Mouse (Mus musculus) urinary bladder, adult 18-20 months (tissue): ENCODE data around the gene Hfe.
"Not testable (repeated sequence)": the region's sequence is repeated elsewhere in the genome, so short reads cannot be mapped to it uniquely, and the experiment has no call there.

Experiments
- DNase-seq, 2 experiments: peaks; one replicate each; pipeline ENCODE4 v3.0.0; 2022; ENCODE audit warnings: low spot score in 2 of 2, mixed read lengths in 2 of 2

The Hfe gene

DNA sequence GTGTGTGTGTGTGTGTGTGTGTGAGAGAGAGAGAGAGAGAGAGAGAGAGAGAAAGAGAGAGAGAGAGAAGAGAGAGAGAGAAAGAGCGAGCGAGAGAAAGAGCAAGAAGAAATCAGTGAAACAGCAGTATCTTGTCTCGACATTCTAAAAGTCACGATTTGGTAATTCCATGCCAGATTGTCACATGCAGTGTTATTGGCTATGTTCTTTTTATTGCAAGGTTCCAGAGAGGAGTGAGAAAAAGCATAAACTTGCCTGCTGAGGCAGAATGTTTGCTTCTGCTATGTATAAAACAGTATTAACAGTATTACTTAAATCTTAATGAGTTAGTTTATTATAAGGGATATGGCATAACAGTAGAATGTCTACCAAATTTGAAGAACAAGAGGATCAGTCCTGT lies 24.7 kb downstream of the Hfe start:
- DNase-seq: no peak

DNA sequence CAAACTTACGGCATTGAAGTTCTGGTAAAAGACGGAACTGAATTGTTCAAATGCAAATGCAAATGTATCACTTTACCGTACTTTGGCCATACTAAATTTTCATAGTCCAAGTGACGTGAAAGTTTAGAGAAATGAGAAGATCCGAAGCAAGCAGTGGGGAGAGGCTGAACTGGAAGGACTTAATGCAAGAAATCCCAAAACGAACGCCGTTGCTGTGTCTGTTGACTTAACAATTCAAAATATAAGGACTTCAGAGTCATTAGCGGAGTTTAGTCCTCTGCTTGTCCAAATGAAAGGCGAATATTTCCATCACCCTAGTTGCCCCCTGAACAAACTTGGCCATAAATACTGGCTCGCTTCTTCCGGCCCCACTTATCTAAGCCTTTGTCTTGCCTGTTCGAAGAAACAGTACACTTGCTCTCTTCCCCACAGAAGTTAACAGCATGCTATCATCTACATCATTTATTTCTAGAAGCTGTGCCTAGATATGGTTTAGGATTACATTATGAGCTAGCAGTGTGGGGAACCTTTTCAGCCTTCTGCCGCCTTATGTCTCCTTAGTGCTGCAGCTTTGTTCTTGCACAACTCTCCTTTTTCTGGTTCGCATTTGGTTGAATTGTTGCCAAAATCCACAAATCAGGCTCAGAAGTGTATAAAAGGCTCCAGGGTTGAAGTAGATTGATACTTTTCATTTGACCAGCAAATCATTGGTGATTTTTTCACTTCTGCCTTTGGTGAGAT lies 25.4 kb downstream of the Hfe start:
- no peak for DNase-seq

DNA sequence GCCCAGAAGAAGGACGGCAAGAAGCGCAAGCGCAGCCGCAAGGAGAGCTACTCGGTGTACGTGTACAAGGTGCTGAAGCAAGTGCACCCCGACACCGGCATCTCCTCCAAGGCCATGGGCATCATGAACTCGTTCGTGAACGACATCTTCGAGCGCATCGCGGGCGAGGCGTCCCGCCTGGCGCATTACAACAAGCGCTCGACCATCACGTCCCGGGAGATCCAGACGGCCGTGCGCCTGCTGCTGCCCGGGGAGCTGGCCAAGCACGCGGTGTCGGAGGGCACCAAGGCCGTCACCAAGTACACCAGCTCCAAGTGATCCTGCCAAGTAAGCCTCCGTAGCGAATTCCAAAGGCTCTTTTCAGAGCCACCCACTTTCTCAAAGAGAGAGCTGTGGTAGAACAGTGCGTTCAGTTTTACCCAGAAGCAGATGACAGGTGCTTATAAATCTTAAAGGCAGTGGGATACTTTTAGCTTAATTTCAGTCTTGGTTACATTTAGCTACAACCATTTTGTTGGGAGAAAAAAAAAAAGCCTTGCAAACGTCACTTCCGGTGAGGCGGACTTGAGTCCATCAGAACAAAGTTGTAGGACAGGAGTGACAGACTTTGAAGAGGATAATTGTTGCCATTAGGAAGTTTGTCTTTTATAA lies 26.2 kb downstream of the Hfe start:
- DNase-seq: peak in 1 of 2 experiments; percentile 31

DNA sequence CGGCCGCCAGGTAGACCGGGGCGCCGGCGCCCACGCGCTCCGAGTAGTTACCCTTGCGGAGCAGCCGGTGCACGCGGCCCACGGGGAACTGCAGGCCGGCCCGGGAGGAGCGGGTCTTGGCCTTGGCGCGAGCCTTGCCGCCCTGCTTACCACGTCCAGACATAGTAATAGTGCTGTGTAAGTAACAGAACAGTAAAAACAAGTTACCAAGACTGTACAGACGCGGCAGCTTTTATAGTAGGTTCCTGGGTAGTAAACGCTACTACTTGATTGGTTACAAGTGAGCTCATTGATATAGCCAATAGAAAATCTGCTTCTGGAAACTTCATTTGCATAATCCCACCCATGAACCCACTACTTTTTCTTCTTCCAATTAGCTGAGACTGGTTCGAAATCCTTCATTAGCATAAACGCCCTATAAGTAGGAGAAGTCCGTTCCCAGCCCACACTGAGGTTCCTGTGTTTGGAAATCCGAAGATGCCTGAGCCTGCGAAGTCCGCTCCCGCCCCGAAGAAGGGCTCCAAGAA lies 26.8 kb downstream of the Hfe start, which contains the start of the genes Hist1h2ac and Hist1h2bc:
Gene Hist1h2ac, minus strand, starts transcription at position 194 of the 527 bp plus-strand sequence.
Gene Hist1h2bc, plus strand, starts transcription at position 445 of the 527 bp plus-strand sequence.
- DNase-seq: peak; percentile 62 to 77

DNA sequence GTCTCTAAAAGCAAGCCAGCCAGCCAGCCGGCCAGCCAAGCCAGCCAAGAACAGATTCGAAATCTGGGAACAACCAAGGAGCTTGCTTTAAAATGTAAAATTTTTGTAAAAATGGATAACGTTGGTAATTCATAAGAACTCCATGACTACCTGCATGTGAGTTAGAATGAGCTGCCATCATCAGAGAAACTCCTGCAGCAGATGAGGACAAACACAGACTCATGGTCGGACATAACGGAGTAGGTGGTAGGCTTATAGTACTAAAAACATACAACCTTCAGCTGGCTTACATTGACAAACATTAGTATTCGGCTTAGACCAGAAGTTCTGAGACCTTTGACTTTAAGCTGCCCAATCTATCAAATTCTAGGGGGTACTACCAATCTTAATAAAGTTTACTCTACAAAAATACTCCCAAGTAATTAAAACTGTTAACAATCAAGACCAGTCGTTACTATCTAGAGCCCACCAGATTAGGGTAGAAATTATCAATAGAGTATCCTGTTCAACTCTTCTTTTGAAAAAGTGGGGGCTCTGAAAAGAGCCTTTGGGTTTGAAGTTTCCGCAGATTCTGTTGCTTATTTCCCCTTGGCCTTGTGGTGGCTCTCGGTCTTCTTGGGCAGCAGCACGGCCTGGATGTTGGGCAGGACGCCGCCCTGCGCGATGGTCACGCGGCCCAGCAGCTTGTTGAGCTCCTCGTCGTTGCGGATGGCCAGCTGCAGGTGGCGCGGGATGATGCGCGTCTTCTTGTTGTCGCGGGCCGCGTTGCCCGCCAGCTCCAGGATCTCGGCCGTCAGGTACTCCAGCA lies 27.5 kb downstream of the Hfe start:
- not testable (repeated sequence) for DNase-seq

DNA sequence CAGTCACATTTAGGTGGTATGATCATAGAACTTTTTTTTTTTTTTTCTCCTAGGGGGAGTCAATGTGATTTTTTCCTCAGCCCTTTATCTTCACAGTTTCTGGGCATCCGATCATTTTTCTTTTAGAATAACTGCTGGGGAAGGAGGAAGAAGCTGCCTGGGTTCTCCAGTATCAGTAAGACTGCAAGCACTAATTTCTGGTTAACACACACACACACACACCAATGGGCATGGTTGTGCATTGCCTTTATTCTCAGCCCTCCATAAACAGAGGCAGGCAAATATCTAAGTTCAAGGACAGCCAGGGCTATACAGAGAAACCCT lies 28.1 kb downstream of the Hfe start:
- no peak for DNase-seq

DNA sequence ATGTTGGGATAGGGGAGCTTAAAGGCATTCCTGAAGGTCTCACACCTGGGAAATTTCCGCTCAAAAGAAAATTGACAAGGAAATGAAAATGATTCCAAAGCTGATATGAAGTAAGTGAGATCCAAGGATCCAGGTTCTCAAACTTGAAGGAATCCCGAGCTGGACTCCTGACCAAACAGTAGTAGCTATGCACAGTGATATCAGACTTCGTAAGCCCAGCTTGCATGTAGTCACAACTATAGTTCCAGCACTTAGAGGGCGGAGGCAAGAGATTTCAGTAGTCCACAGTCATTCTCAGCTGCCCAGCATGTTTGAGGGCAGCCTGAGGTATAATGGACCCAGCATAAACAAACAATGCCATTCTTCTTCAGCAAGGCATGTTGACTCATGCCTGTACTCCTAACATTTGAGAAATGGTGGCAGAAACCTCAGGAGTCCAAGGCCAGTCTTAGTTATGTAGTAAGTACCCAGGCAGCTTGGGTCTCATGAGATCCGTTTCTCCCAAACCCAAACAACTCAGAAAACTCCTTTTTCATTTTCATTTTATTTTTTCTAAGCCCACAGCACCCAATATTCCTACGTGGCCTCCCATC lies 28.6 kb downstream of the Hfe start:
- DNase-seq: no peak

DNA sequence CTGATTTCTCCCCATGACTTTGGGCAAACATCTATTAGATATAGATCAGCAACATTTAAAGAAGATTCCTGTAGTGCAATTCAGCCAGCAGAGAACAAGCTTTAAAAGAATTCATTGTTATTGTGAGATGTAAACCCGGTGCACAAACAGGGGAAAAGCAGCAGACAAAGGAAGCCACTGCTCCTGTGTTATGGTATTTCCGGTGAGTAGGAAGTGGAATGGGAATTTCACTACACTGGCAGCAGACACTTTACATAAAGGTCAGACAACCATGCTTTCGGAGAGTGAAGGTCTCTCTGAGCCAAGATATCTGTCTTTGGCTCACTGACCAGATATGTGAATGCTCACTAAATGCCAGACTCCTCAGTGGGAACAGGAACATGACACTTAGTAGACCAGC lies 48.1 kb downstream of the Hfe start:
- DNase-seq: no peak

DNA sequence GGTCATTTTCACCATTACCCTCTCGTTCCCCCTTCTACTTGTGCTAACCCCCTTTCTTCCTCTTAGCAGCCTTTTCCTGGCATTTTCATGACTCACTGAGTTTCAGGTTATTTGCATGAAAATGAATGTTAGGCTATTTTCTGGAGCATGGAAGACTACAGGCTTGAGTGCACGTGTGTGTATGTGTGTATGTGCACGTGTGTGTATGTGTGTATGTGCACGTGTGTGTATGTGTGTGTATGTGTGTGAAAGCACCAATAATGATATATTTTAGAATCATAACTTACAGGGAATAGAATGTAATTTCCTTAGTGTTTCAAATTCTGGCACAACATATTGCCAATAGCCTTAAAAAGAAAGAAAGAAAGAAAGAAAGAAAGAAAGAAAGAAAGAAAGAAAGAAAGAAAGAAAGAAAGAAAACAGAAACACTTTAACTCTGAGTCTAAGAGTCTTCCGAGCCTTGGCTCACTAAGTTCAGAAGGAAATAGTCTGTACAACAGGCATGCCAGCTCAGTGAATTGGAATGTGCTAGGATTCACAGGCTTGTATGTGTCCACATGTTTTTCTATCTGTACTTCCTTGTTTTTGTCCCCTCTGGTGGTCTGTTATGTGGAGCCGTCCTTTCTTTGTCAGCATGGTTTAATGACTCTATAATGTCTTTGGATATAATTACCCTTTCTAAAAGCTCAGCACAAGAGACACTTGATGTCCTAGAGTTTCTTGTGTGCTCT lies 50.9 kb downstream of the Hfe start:
- DNase-seq: no peak
